Mouse (Mus musculus) E14TG2a.4 (cell line): ENCODE measurements around the gene Itgad.

ENCODE experiments used
- H3K27me3 ChIP-seq: 2 replicates; pipeline ENCODE4 v1.6.1; 2014; ENCODE audit warnings: low read length, control low read depth; ENCODE audit not compliant: insufficient read depth
- H3K36me3 ChIP-seq: 2 replicates; pipeline ENCODE4 v1.6.1; 2014; ENCODE audit warnings: low read length, control low read depth; ENCODE audit not compliant: insufficient read depth
- H3K4me1 ChIP-seq: replicated peaks from 2 replicates; pipeline ENCODE4 v1.6.1; 2014; ENCODE audit warnings: low read depth, low read length, control low read depth
- H3K4me3 ChIP-seq: replicated peaks from 2 replicates; pipeline ENCODE4 v1.5.1; 2014; ENCODE audit warnings: mild to moderate bottlenecking, low read length
- H3K9me3 ChIP-seq: 2 replicates; pipeline ENCODE4 v1.6.1; 2014; ENCODE audit warnings: low read length, control low read depth
- CTCF ChIP-seq: conservative IDR thresholded peaks from 2 replicates; pipeline ENCODE4 v1.5.1; 2014; ENCODE audit warnings: low read length
- NANOG ChIP-seq: IDR thresholded peaks from 2 replicates; pipeline ENCODE4 v1.6.1; 2014; ENCODE audit warnings: borderline replicate concordance, low read length, mixed read lengths
- POU5F1 ChIP-seq: IDR thresholded peaks from 2 replicates; pipeline ENCODE4 v1.6.1; 2014; ENCODE audit warnings: low read length, borderline replicate concordance

Itgad gene

GRCm38 (mm10) chr7:128243921-128244320 is 89.7 kb downstream of the Itgad start:
- TF ChIP-seq NANOG (no peak), POU5F1 (no peak)
- Histone ChIP-seq H3K27me3 (peaks cover 29% of the 10 kb centered on the region), H3K4me1 (peaks cover 65% of the 10 kb centered on the region), H3K4me3 (peak overlapping the region; percentile 29; the same call in 1 of the 2 replicates), H3K36me3 (peaks cover 58% of the 10 kb centered on the region), H3K9me3 (no peaks in the 10 kb centered on the region)

- Histone ChIP-seq H3K36me3 (peaks cover 55% of the 10 kb centered on the region), H3K9me3 (no peaks in the 10 kb centered on the region), H3K4me1 (peaks cover 61% of the 10 kb centered on the region), H3K27me3 (peaks cover 33% of the 10 kb centered on the region), H3K4me3 (peak overlapping the region; percentile 29; the same call in 1 of the 2 replicates)
- no peak for TF ChIP-seq POU5F1
- no peak for TF ChIP-seq CTCF
- no peak for TF ChIP-seq NANOG
Measured at GRCm38 (mm10) chr7:128244410-128245025, 90.3 kb downstream of the Itgad start.

- Histone ChIP-seq H3K27me3 (peaks cover 41% of the 10 kb centered on the region), H3K4me3 (no peak overlapping the region), H3K36me3 (peaks cover 44% of the 10 kb centered on the region), H3K4me1 (peaks cover 50% of the 10 kb centered on the region), H3K9me3 (no peaks in the 10 kb centered on the region)
- TF ChIP-seq CTCF (no peak), POU5F1 (no peak), NANOG (no peak)
Measured at GRCm38 (mm10) chr7:128245547-128245946, 91.4 kb downstream of the Itgad start.

GRCm38 (mm10) chr7:128246496-128247391 is 92.6 kb downstream of the Itgad start, which contains the start of gene Tgfb1i1:
Tgfb1i1 (plus strand) TSS chr7:128246812.
- Histone ChIP-seq H3K9me3 (no peaks in the 10 kb centered on the region), H3K27me3 (peaks cover 51% of the 10 kb centered on the region), H3K4me3 (peak within 1 kb of the TSS; percentile 78), H3K36me3 (peaks cover 32% of the 10 kb centered on the region), H3K4me1 (peaks cover 51% of the 10 kb centered on the region)
- TF ChIP-seq CTCF (no peak), POU5F1 (no peak), NANOG (no peak)

GRCm38 (mm10) chr7:128247443-128247842 is 93.3 kb downstream of the Itgad start:
- no peaks in the 10 kb centered on the region for H3K9me3 ChIP-seq
- peaks cover 25% of the 10 kb centered on the region for H3K36me3 ChIP-seq
- peaks cover 51% of the 10 kb centered on the region for H3K4me1 ChIP-seq
- peak; percentile 61 for TF ChIP-seq CTCF
- no peak for TF ChIP-seq NANOG
- peaks cover 58% of the 10 kb centered on the region for H3K27me3 ChIP-seq
- peak overlapping the region; percentile 78 for H3K4me3 ChIP-seq

- Histone ChIP-seq H3K36me3 (peaks cover 17% of the 10 kb centered on the region), H3K9me3 (no peaks in the 10 kb centered on the region), H3K27me3 (peaks cover 67% of the 10 kb centered on the region), H3K4me1 (peaks cover 51% of the 10 kb centered on the region), H3K4me3 (no peak overlapping the region)
- TF ChIP-seq POU5F1, result no peak
- TF ChIP-seq CTCF, result no peak
Measured at GRCm38 (mm10) chr7:128248081-128249042, 94.2 kb downstream of the Itgad start.

GRCm38 (mm10) chr7:128249998-128250397 is 95.8 kb downstream of the Itgad start:
- no peak overlapping the region for H3K4me3 ChIP-seq
- TF ChIP-seq POU5F1 (no peak), NANOG (no peak), CTCF (no peak)
- peaks cover 5% of the 10 kb centered on the region for H3K36me3 ChIP-seq
- H3K4me1 ChIP-seq, result peaks cover 38% of the 10 kb centered on the region
- H3K9me3 ChIP-seq, result no peaks in the 10 kb centered on the region
- H3K27me3 ChIP-seq, result peaks cover 79% of the 10 kb centered on the region

- TF ChIP-seq POU5F1, result no peak
- no peak for TF ChIP-seq CTCF
- TF ChIP-seq NANOG, result no peak
- H3K4me1 ChIP-seq, result peaks cover 22% of the 10 kb centered on the region
- H3K27me3 ChIP-seq, result peaks cover 69% of the 10 kb centered on the region
- H3K36me3 ChIP-seq, result no peaks in the 10 kb centered on the region
- peak overlapping the region; percentile 74; the same call in 1 of the 2 replicates for H3K4me3 ChIP-seq
- no peaks in the 10 kb centered on the region for H3K9me3 ChIP-seq
Measured at GRCm38 (mm10) chr7:128251946-128252345, 97.8 kb downstream of the Itgad start.
